Mouse (Mus musculus) myocyte (in vitro differentiated cells): ENCODE measurements at regions not wholly inside any gene's neighbourhood (a gene's known extent, or its start where the extent isn't known, plus 50 kb on each side); places are given as distances from the start of the nearest gene placed in this dataset.

Source experiments
- H3K27me3 ChIP-seq: one replicate; pipeline ENCODE4 v1.6.1; 2011; ENCODE audit not compliant: control insufficient read depth, insufficient read depth, insufficient read length
- H3K36me3 ChIP-seq: one replicate; pipeline ENCODE4 v1.6.1; 2011; ENCODE audit not compliant: control insufficient read depth, insufficient read depth
- H3K4me2 ChIP-seq: one replicate; pipeline ENCODE4 v1.6.1; 2011; ENCODE audit warnings: low read depth, control low read depth
- H3K4me3 ChIP-seq: one replicate; pipeline ENCODE4 v1.5.1; 2011; ENCODE audit warnings: mild to moderate bottlenecking, control low read depth, moderate library complexity
- H3K79me2 ChIP-seq: one replicate; pipeline ENCODE4 v1.6.1; 2011; ENCODE audit not compliant: control insufficient read depth, insufficient read depth
- H3ac ChIP-seq: one replicate; pipeline ENCODE4 v1.6.1; 2011; ENCODE audit not compliant: control insufficient read depth, insufficient read length
- CEBPB ChIP-seq: IDR thresholded peaks from 2 replicates; pipeline ENCODE4 v1.6.1; 2011; ENCODE audit warnings: mild to moderate bottlenecking, moderate library complexity; ENCODE audit not compliant: poor library complexity, insufficient read depth, severe bottlenecking
- E2F4 ChIP-seq: IDR thresholded peaks from one replicate; pipeline ENCODE4 v1.6.1; 2011; ENCODE audit warnings: mild to moderate bottlenecking, control low read depth, moderate library complexity; ENCODE audit not compliant: insufficient read depth
- MAX ChIP-seq: IDR thresholded peaks from one replicate; pipeline ENCODE4 v1.6.1; 2011; ENCODE audit warnings: low read depth, mild to moderate bottlenecking, control low read depth
- MYOD1 ChIP-seq, 3 experiments: IDR thresholded peaks; one replicate each; pipeline ENCODE4 v1.6.1; 2011; ENCODE audit warnings: control low read depth in 2 of 3, low read depth in 2 of 3, mild to moderate bottlenecking in 2 of 3, moderate library complexity in 1 of 3; ENCODE audit not compliant: insufficient read length in 2 of 3, control insufficient read depth in 1 of 3
- MYOG ChIP-seq, 3 experiments: IDR thresholded peaks; one replicate each; pipeline ENCODE4 v1.6.1; 2011; ENCODE audit warnings: control low read depth in 2 of 3, low read depth in 2 of 3, mild to moderate bottlenecking in 2 of 3; ENCODE audit not compliant: insufficient read length in 2 of 3, control insufficient read depth in 1 of 3, insufficient read depth in 1 of 3
- POLR2A ChIP-seq: IDR thresholded peaks from one replicate; pipeline ENCODE4 v1.6.1; 2011; ENCODE audit warnings: low read depth, mild to moderate bottlenecking, control low read depth, moderate library complexity; ENCODE audit not compliant: insufficient read length
- POLR2AphosphoS2 ChIP-seq: IDR thresholded peaks from one replicate; pipeline ENCODE4 v1.6.1; 2011; ENCODE audit warnings: low read depth, control low read depth; ENCODE audit not compliant: insufficient read length
- REST ChIP-seq: IDR thresholded peaks from one replicate; pipeline ENCODE4 v1.6.1; 2011; ENCODE audit warnings: mild to moderate bottlenecking, control low read depth, moderate library complexity; ENCODE audit not compliant: insufficient read depth, insufficient read length
- SRF ChIP-seq: IDR thresholded peaks from one replicate; pipeline ENCODE4 v1.6.1; 2011; ENCODE audit warnings: low read depth; ENCODE audit not compliant: control insufficient read depth, insufficient read length
- TCF12 ChIP-seq: IDR thresholded peaks from one replicate; pipeline ENCODE4 v1.6.1; 2011; ENCODE audit warnings: mild to moderate bottlenecking, control low read depth; ENCODE audit not compliant: poor library complexity, insufficient read depth, severe bottlenecking
- TCF3 ChIP-seq: IDR thresholded peaks from one replicate; pipeline ENCODE4 v1.6.1; 2011; ENCODE audit warnings: low read depth, control low read depth; ENCODE audit not compliant: insufficient read length
- USF1 ChIP-seq: IDR thresholded peaks from one replicate; pipeline ENCODE4 v1.6.1; 2011; ENCODE audit warnings: low read depth, mild to moderate bottlenecking, control low read depth, moderate library complexity

- H3K27me3 ChIP-seq: no peaks in the 10 kb centered on the region
- no peak overlapping the region for H3K4me2 ChIP-seq
- H3K36me3 ChIP-seq: no peaks in the 10 kb centered on the region
- H3ac ChIP-seq: no peak overlapping the region
- no peak for TF ChIP-seq CEBPB
- TF ChIP-seq POLR2AphosphoS2: no peak
- TF ChIP-seq TCF12: no peak
- TF ChIP-seq REST: no peak
- no peak for TF ChIP-seq POLR2A
- TF ChIP-seq TCF3: no peak
- TF ChIP-seq SRF: no peak
- no peak for TF ChIP-seq USF1
- TF ChIP-seq MAX: no peak
- TF ChIP-seq E2F4: no peak
- no peak for TF ChIP-seq MYOG (IDR thresholded peaks at IDR 0.05; ENCODE audit: control insufficient read depth in 1 of 3, insufficient read depth in 1 of 3, insufficient read length in 2 of 3, low read depth in 2 of 3)
- TF ChIP-seq MYOD1 (IDR thresholded peaks at IDR 0.05; ENCODE audit: control insufficient read depth in 1 of 3, insufficient read length in 2 of 3, low read depth in 2 of 3): no peak
- no peak overlapping the region for H3K4me3 ChIP-seq
- no peaks in the 10 kb centered on the region for H3K79me2 ChIP-seq
These were observed 114.4 kb downstream of the Gm11077 start for GRCm38 (mm10) chr6:140843292-140843991.

GRCm38 (mm10) chr6:140847165-140847564 lies 118.1 kb downstream of the Gm11077 start:
- TF ChIP-seq POLR2AphosphoS2 (no peak), MYOD1 (IDR thresholded peaks at IDR 0.05; ENCODE audit: control insufficient read depth in 1 of 3, insufficient read length in 2 of 3, low read depth in 2 of 3) (no peak), SRF (no peak), USF1 (no peak)
- H3K79me2 ChIP-seq: no peaks in the 10 kb centered on the region
- no peaks in the 10 kb centered on the region for H3K36me3 ChIP-seq
- no peaks in the 10 kb centered on the region for H3K27me3 ChIP-seq
- no peak overlapping the region for H3ac ChIP-seq
- no peak overlapping the region for H3K4me2 ChIP-seq
- no peak overlapping the region for H3K4me3 ChIP-seq

- TF ChIP-seq REST (no peak), TCF3 (no peak), MYOG (IDR thresholded peaks at IDR 0.05; ENCODE audit: control insufficient read depth in 1 of 3, insufficient read depth in 1 of 3, insufficient read length in 2 of 3, low read depth in 2 of 3) (no peak), CEBPB (no peak), MAX (no peak), TCF12 (no peak), SRF (no peak), MYOD1 (IDR thresholded peaks at IDR 0.05; ENCODE audit: control insufficient read depth in 1 of 3, insufficient read length in 2 of 3, low read depth in 2 of 3) (no peak), POLR2AphosphoS2 (no peak), USF1 (no peak), POLR2A (no peak), E2F4 (no peak)
These were observed 123.3 kb downstream of the Gm11077 start for GRCm38 (mm10) chr6:140852420-140852819.

GRCm38 (mm10) chr6:140853508-140853907 lies 124.4 kb downstream of the Gm11077 start:
- H3K4me2 ChIP-seq: no peak overlapping the region
- H3ac ChIP-seq: no peak overlapping the region
- no peaks in the 10 kb centered on the region for H3K79me2 ChIP-seq
- no peak for TF ChIP-seq TCF12
- no peak for TF ChIP-seq MYOG (IDR thresholded peaks at IDR 0.05; ENCODE audit: control insufficient read depth in 1 of 3, insufficient read depth in 1 of 3, insufficient read length in 2 of 3, low read depth in 2 of 3)
- no peak for TF ChIP-seq E2F4
- no peak for TF ChIP-seq MYOD1 (IDR thresholded peaks at IDR 0.05; ENCODE audit: control insufficient read depth in 1 of 3, insufficient read length in 2 of 3, low read depth in 2 of 3)
- no peak for TF ChIP-seq USF1
- TF ChIP-seq POLR2A: no peak
- no peak for TF ChIP-seq MAX
- TF ChIP-seq CEBPB: no peak
- TF ChIP-seq POLR2AphosphoS2: no peak
- no peak for TF ChIP-seq SRF
- no peak for TF ChIP-seq TCF3
- no peak for TF ChIP-seq REST
- H3K36me3 ChIP-seq: no peaks in the 10 kb centered on the region
- no peak overlapping the region for H3K4me3 ChIP-seq
- H3K27me3 ChIP-seq: no peaks in the 10 kb centered on the region

More at GRCm38 (mm10) chr6:140852420-140852819, 123.3 kb downstream of the Gm11077 start:
- no peak overlapping the region for H3K4me3 ChIP-seq
- peak overlapping the region; percentile 8 for H3K4me2 ChIP-seq
- H3K79me2 ChIP-seq: no peaks in the 10 kb centered on the region
- no peak overlapping the region for H3ac ChIP-seq
- H3K27me3 ChIP-seq: no peaks in the 10 kb centered on the region
- H3K36me3 ChIP-seq: no peaks in the 10 kb centered on the region

GRCm38 (mm10) chr6:140854691-140855090 lies 125.6 kb downstream of the Gm11077 start:
- Histone ChIP-seq H3K4me3 (no peak overlapping the region), H3ac (no peak overlapping the region)
- no peak for TF ChIP-seq SRF
- no peak for TF ChIP-seq MYOD1 (IDR thresholded peaks at IDR 0.05; ENCODE audit: control insufficient read depth in 1 of 3, insufficient read length in 2 of 3, low read depth in 2 of 3)
- TF ChIP-seq CEBPB: no peak
- no peak for TF ChIP-seq POLR2A

More at GRCm38 (mm10) chr6:140854691-140855090, 125.6 kb downstream of the Gm11077 start:
- no peaks in the 10 kb centered on the region for H3K36me3 ChIP-seq
- no peak overlapping the region for H3K4me2 ChIP-seq
- H3K27me3 ChIP-seq: no peaks in the 10 kb centered on the region
- H3K79me2 ChIP-seq: no peaks in the 10 kb centered on the region
